Mouse (Mus musculus) spleen, postnatal 36 days (tissue): ENCODE measurements around the gene Eml3.

ENCODE experiments used
- DNase-seq, 2 experiments: peaks; one replicate each; pipeline ENCODE4 v3.0.0; 2022; ENCODE audit warnings: low spot score in 2 of 2, mixed read lengths in 1 of 2

Eml3 gene

GRCm38 (mm10) chr19:8985891-8986290 is 56.5 kb downstream of the Eml3 start:
- DNase-seq = no peak

- DNase-seq = no peak
Measured at GRCm38 (mm10) chr19:8987816-8988215, 58.5 kb downstream of the Eml3 start.

- DNase-seq = no peak
Measured at GRCm38 (mm10) chr19:8988346-8989065, 59.2 kb downstream of the Eml3 start.

GRCm38 (mm10) chr19:8989066-8989566 is 59.8 kb downstream of the Eml3 start, which contains the start of gene Ahnak:
Gene Ahnak (plus strand): TSS chr19:8989284.
- peak; percentile 54 to 60 for DNase-seq

- DNase-seq = peak; percentile 41 to 48
Measured at GRCm38 (mm10) chr19:8989567-8990431, 60.4 kb downstream of the Eml3 start.

GRCm38 (mm10) chr19:8990432-8991102 is 61.2 kb downstream of the Eml3 start:
- no peak for DNase-seq
